Mouse (Mus musculus) megakaryocyte-erythroid progenitor cell, adult 5 weeks (primary cell): ENCODE measurements around the gene Tlx1. TPM values are rescaled to one million over a fixed set of nuclear protein-coding genes. Genes with fewer than 3 reads are reported as not detected.

Experiments
- polyA plus RNA-seq: library from polyadenylated mRNA; stranded (reverse); fragments of >175 nt; gene quantifications from 2 replicates; pipeline ENCODE4 v1.2.3, GENCODE M21; 2012

Tlx1 gene
- 0.05 TPM in 1 of 2 replicates, not detected in the other for polyA plus RNA-seq

DNA sequence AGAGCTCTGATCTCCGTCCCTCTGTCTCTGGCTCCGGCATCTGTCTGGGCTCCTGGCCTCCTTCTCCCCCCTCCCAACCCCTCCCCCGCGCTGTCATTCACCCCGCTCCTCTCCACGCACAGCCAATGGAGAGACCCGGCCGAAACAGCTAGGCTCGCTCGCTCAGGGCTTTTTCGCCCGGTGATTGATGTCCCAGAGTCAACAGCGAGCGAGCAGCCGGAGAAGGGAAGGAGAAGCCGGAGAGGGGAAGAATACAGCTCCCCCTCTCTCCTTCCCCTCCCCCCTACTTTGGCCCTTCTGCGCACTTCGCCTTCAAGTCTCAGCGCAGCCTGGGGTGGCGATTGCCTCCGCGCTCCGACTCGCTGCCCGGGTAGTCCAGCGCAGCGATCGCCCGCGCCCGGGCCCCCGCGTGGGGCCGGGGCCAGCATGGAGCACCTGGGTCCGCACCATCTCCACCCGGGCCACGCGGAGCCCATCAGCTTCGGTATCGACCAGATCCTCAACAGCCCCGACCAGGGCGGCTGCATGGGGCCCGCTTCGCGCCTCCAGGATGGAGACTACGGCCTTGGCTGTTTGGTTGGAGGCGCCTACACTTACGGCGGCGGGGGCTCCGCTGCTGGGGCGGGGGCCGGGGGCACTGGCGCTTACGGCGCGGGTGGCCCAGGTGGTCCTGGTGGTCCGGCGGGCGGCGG lies at the start of gene Tlx1:
Gene Tlx1, plus strand, starts transcription at position 191 of the 692 bp plus-strand sequence.

Other genes starting within 250 kb of the Tlx1 start
- gene Slf2, start 219.5 kb upstream of the Tlx1 start, polyA plus RNA-seq, result 30.4 and 31.7 TPM in 2 replicates
- 0.07 and 0.30 TPM in 2 replicates for gene Sema4g, start 161.6 kb upstream of the Tlx1 start, polyA plus RNA-seq
- 12.5 and 14.8 TPM in 2 replicates for gene Twnk, start 145.0 kb upstream of the Tlx1 start, polyA plus RNA-seq
- gene Mrpl43, start 144.2 kb upstream of the Tlx1 start, polyA plus RNA-seq, result 80.4 and 80.5 TPM in 2 replicates
- gene Lzts2, start 136.3 kb upstream of the Tlx1 start, polyA plus RNA-seq, result 46.7 and 64.8 TPM in 2 replicates
- 0.07 and 0.15 TPM in 2 replicates for gene Pdzd7, start 105.0 kb upstream of the Tlx1 start, polyA plus RNA-seq
- 8.4 and 9.6 TPM in 2 replicates for gene Sfxn3, start 103.2 kb upstream of the Tlx1 start, polyA plus RNA-seq
- 0.18 and 0.36 TPM in 2 replicates for gene Kazald1, start 75.4 kb upstream of the Tlx1 start, polyA plus RNA-seq
- gene Lbx1, start 85.1 kb downstream of the Tlx1 start, polyA plus RNA-seq, result 0.06 and 0.35 TPM in 2 replicates
- 4.6 and 6.1 TPM in 2 replicates for gene Btrc, start 213.1 kb downstream of the Tlx1 start, polyA plus RNA-seq